Mouse (Mus musculus) lung, embryonic 16.5 days (tissue): ENCODE measurements around the gene Hmga2. TPM values are rescaled to one million over a fixed set of nuclear protein-coding genes. Genes with fewer than 3 reads are reported as not detected.

Experiments
- ATAC-seq: fragments of 200-750 bp; cut with Nextera tagmentation; 2 replicates; pipeline ENCODE4 v1.8.0; 2017; ENCODE audit warnings: low read depth, mild to moderate bottlenecking, moderate library complexity
- H3K27ac ChIP-seq: fragments of 300-500 bp; sonication (generic); 2 replicates; pipeline ENCODE4 v1.5.1; 2014; ENCODE audit warnings: mild to moderate bottlenecking, control low read depth, low read length
- H3K27me3 ChIP-seq: fragments of 300-500 bp; sonication (generic); 2 replicates; pipeline ENCODE4 v1.6.1; 2014; ENCODE audit warnings: low read depth, low read length, mixed read lengths; ENCODE audit not compliant: control insufficient read depth, insufficient read depth
- H3K36me3 ChIP-seq: fragments of 300-500 bp; sonication (generic); 2 replicates; pipeline ENCODE4 v1.6.1; 2014; ENCODE audit warnings: low read length; ENCODE audit not compliant: control insufficient read depth, insufficient read depth
- H3K4me1 ChIP-seq: fragments of 300-500 bp; sonication (generic); replicated peaks from 2 replicates; pipeline ENCODE4 v1.6.1; 2014; ENCODE audit warnings: low read length, mixed read lengths; ENCODE audit not compliant: control insufficient read depth, insufficient read depth
- H3K4me2 ChIP-seq: fragments of 300-500 bp; sonication (generic); 2 replicates; pipeline ENCODE4 v1.6.1; 2014; ENCODE audit warnings: low read depth, low read length, control low read depth
- H3K4me3 ChIP-seq: fragments of 300-500 bp; sonication (generic); 2 replicates; pipeline ENCODE4 v1.5.1; 2014; ENCODE audit warnings: mild to moderate bottlenecking, low read length, control low read depth
- H3K9ac ChIP-seq: fragments of 300-500 bp; sonication (generic); 2 replicates; pipeline ENCODE4 v1.6.1; 2014; ENCODE audit warnings: low read length, control low read depth
- H3K9me3 ChIP-seq: fragments of 300-500 bp; sonication (generic); 2 replicates; pipeline ENCODE4 v1.6.1; 2016; ENCODE audit warnings: low read length; ENCODE audit not compliant: control insufficient read depth
- WGBS: fragments of 180-500 bp; shearing (Covaris S2); extraction: QIAGEN DNeasy Blood & Tissue Kit; methylation state at CpG from one replicate; pipeline ENCODE4 v1.1.7; 2014; 5-methylcytosine and 5-hydroxymethylcytosine counted together
- polyA plus RNA-seq: library from polyadenylated mRNA; unstranded; fragments of >200 nt; fragmentation: Nextera tagmentation; extraction: Ambion mirVana; gene quantifications from 2 replicates; pipeline ENCODE4 v1.2.1, GENCODE M21; 2015

Gene Hmga2
- polyA plus RNA-seq, 1 experiment from 2014 or later = 6.1 TPM

- no peak for ATAC-seq
- Histone ChIP-seq H3K4me3 (no peak overlapping the region), H3K4me1 (peaks cover 21% of the 10 kb centered on the region; the same call in 1 of the 2 replicates), H3K36me3 (no peaks in the 10 kb centered on the region), H3K9ac (no peak overlapping the region), H3K27ac (no peak overlapping the region), H3K4me2 (no peak overlapping the region), H3K27me3 (no peaks in the 10 kb centered on the region), H3K9me3 (no peaks in the 10 kb centered on the region)
- 76% methylated on average over 5 of the region's 5 CpGs for WGBS
Measured at GRCm38 (mm10) chr10:120412215-120412614, 64.1 kb downstream of the Hmga2 start.

GRCm38 (mm10) chr10:120410958-120411357 lies 65.3 kb downstream of the Hmga2 start:
- Histone ChIP-seq H3K27ac (no peak overlapping the region), H3K4me3 (no peak overlapping the region), H3K4me1 (peaks cover 15% of the 10 kb centered on the region; the same call in 1 of the 2 replicates), H3K9ac (no peak overlapping the region), H3K27me3 (no peaks in the 10 kb centered on the region), H3K9me3 (no peaks in the 10 kb centered on the region), H3K4me2 (no peak overlapping the region), H3K36me3 (no peaks in the 10 kb centered on the region)
- 40% methylated on average over 4 of the region's 4 CpGs for WGBS
- no peak for ATAC-seq

DNA sequence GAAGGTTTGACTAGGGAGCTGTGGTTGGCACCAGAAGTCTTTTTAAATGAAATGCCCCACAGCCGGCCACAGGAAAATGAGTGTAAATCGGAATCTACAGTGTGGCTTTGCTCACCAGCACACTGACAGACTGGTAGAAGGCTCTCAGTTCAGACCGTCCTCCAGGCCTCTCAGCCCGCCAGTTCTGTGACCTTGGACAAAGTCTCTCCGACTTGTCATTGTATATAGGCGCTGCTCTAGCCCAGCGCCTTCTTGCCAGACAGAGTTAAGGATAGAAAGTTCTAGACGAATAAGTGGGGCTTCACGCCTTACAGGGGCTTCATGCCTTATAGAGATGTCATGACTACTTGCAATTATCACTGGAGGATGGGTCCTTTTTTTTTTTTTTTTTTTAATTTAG lies 67.1 kb downstream of the Hmga2 start:
- Histone ChIP-seq H3K9ac (no peak overlapping the region), H3K36me3 (no peaks in the 10 kb centered on the region), H3K4me2 (no peak overlapping the region), H3K27me3 (no peaks in the 10 kb centered on the region), H3K27ac (no peak overlapping the region), H3K4me1 (peaks cover 8% of the 10 kb centered on the region; the same call in 1 of the 2 replicates), H3K4me3 (no peak overlapping the region), H3K9me3 (no peaks in the 10 kb centered on the region)
- no peak for ATAC-seq
- 76% methylated on average over 9 of the region's 9 CpGs for WGBS

GRCm38 (mm10) chr10:120407230-120407629 lies 69.0 kb downstream of the Hmga2 start:
- ATAC-seq = no peak
- no peaks in the 10 kb centered on the region for H3K27me3 ChIP-seq
- 40% methylated on average over 9 of the region's 9 CpGs for WGBS
- no peak overlapping the region for H3K4me3 ChIP-seq
- no peak overlapping the region for H3K9ac ChIP-seq
- H3K27ac ChIP-seq = no peak overlapping the region
- no peak overlapping the region for H3K4me2 ChIP-seq
- no peaks in the 10 kb centered on the region for H3K9me3 ChIP-seq
- no peaks in the 10 kb centered on the region for H3K36me3 ChIP-seq
- H3K4me1 ChIP-seq = peaks cover 8% of the 10 kb centered on the region; the same call in 1 of the 2 replicates

- WGBS = 75% methylated on average over 9 of the region's 9 CpGs
- ATAC-seq = no peak
- no peak overlapping the region for H3K9ac ChIP-seq
- H3K36me3 ChIP-seq = no peaks in the 10 kb centered on the region
- peaks cover 9% of the 10 kb centered on the region for H3K4me1 ChIP-seq
- H3K4me2 ChIP-seq = no peak overlapping the region
- no peak overlapping the region for H3K27ac ChIP-seq
- H3K27me3 ChIP-seq = no peaks in the 10 kb centered on the region
- no peak overlapping the region for H3K4me3 ChIP-seq
- H3K9me3 ChIP-seq = no peaks in the 10 kb centered on the region
Measured at GRCm38 (mm10) chr10:120406038-120406437, 70.2 kb downstream of the Hmga2 start.

- Histone ChIP-seq H3K27me3 (no peaks in the 10 kb centered on the region), H3K4me1 (peaks cover 11% of the 10 kb centered on the region), H3K4me2 (no peak overlapping the region), H3K4me3 (no peak overlapping the region), H3K9me3 (no peaks in the 10 kb centered on the region), H3K36me3 (no peaks in the 10 kb centered on the region), H3K9ac (no peak overlapping the region), H3K27ac (no peak overlapping the region)
- no peak for ATAC-seq
- 89% methylated on average over 4 of the region's 4 CpGs for WGBS
Measured at GRCm38 (mm10) chr10:120405322-120405721, 70.9 kb downstream of the Hmga2 start.

- no peak overlapping the region for H3K4me3 ChIP-seq
- H3K9ac ChIP-seq = no peak overlapping the region
- no peaks in the 10 kb centered on the region for H3K27me3 ChIP-seq
- WGBS = 38% methylated on average over 5 of the region's 5 CpGs
- no peak overlapping the region for H3K27ac ChIP-seq
- no peaks in the 10 kb centered on the region for H3K9me3 ChIP-seq
- H3K4me1 ChIP-seq = peaks cover 29% of the 10 kb centered on the region
- H3K4me2 ChIP-seq = no peak overlapping the region
- no peaks in the 10 kb centered on the region for H3K36me3 ChIP-seq
- no peak for ATAC-seq
Measured at GRCm38 (mm10) chr10:120402966-120403365, 73.3 kb downstream of the Hmga2 start.

DNA sequence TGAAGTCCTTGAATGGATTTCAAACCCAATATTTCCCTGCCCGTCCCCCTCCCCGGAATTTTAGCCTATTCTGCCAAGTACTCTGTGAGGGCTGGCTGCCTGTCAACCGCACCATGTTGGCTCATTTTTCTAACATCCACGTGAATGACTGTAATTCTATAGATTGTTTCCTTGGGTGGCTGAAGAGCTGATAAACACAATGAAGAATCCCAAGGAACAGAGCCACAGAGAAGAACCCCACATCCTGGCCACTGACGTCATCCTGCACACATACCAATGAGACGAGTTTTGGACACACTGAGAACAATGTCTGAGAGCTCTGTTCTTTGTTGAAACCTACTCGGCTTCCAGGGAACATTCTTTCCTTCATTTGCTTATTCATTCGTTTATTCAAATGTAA lies 74.5 kb downstream of the Hmga2 start:
- H3K4me3 ChIP-seq = no peak overlapping the region
- H3K4me2 ChIP-seq = no peak overlapping the region

DNA sequence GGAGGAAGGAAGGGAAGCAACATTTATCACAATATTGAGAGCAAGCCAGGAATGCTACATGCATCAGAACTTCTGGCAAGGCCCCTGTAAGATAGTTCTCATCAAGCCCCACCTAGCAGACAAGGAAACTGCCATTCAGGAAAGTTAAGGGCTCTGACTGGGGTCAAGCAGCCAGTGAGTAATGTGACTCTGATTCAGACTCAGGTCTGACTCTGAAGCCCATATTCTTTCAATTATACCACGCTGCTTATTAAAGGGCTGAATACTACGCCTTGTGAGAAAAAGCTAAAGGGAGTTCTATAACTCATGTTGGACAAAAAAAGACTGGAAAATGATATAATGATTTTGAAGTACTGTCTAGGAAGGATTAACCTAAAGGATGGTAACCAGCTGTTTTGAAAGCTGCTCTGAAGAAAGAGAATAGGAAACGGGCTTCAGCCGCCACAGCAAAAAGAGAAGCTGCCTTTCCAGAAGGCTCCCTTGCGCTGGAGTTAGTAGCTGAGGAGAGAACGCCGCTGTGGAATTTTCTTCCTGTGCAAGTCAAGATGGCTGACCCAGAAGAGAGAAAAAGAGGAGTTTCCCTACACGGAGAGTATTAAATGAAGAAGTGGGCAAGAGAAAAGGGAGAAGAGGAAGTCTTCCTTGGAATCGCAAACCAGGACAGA lies 76.3 kb downstream of the Hmga2 start:
- H3K36me3 ChIP-seq = no peaks in the 10 kb centered on the region
- no peaks in the 10 kb centered on the region for H3K27me3 ChIP-seq
- no peaks in the 10 kb centered on the region for H3K9me3 ChIP-seq
- H3K9ac ChIP-seq = no peak overlapping the region; the same call in 1 of the 2 replicates
- H3K4me2 ChIP-seq = no peak overlapping the region
- ATAC-seq = no peak
- WGBS = 44% methylated on average over 9 of the region's 9 CpGs
- H3K27ac ChIP-seq = peak overlapping the region; percentile 35; the same call in 1 of the 2 replicates
- H3K4me1 ChIP-seq = peaks cover 29% of the 10 kb centered on the region
- no peak overlapping the region for H3K4me3 ChIP-seq

More for the DNA sequence above, 74.5 kb downstream of the Hmga2 start:
- WGBS = 23% methylated on average over 8 of the region's 8 CpGs
- no peak overlapping the region for H3K27ac ChIP-seq
- no peaks in the 10 kb centered on the region for H3K9me3 ChIP-seq
- H3K36me3 ChIP-seq = no peaks in the 10 kb centered on the region
- no peak overlapping the region for H3K9ac ChIP-seq
- peaks cover 29% of the 10 kb centered on the region for H3K4me1 ChIP-seq
- H3K27me3 ChIP-seq = no peaks in the 10 kb centered on the region
- ATAC-seq = no peak
